Mouse (Mus musculus): ENCODE results near the gene Thsd4.
"Not testable (repeated sequence)": the region's sequence is repeated elsewhere in the genome, so short reads cannot be mapped to it uniquely, and the experiment has no call there.

Gene Thsd4

GRCm38 (mm10) chr9:60198530-60199200 is 323.2 kb downstream of the Thsd4 start:
- no peak for DNase-seq

DNA sequence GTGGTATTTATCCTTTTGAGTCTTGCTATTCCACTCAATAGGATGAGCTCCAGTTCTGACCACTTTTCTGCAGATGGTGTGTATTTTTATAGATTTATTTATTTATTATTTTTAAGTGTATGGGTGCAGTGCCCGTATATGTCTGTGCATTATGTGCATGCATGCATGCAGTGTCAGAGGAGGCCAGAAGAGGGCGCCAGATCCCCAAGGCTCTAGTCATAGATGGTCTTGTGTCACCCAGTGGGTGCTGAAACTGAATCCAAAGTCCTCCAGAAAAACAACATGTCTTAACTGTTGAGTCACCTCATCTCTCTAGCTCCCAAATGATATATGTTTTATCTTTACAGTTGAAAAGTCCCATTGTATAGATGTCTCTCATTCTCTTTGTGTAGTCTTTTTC is 326.3 kb downstream of the Thsd4 start:
- no peak for DNase-seq

- DNase-seq, result no peak
Observed at GRCm38 (mm10) chr9:60194905-60195304, 326.9 kb downstream of the Thsd4 start.

GRCm38 (mm10) chr9:60192321-60192720 is 329.5 kb downstream of the Thsd4 start:
- no peak for DNase-seq

- no peak for DNase-seq
Observed at GRCm38 (mm10) chr9:60187437-60187836, 334.4 kb downstream of the Thsd4 start.

GRCm38 (mm10) chr9:60186948-60187347 is 334.9 kb downstream of the Thsd4 start:
- DNase-seq, result no peak

GRCm38 (mm10) chr9:60184083-60184482 is 337.8 kb downstream of the Thsd4 start:
- no peak for DNase-seq

DNA sequence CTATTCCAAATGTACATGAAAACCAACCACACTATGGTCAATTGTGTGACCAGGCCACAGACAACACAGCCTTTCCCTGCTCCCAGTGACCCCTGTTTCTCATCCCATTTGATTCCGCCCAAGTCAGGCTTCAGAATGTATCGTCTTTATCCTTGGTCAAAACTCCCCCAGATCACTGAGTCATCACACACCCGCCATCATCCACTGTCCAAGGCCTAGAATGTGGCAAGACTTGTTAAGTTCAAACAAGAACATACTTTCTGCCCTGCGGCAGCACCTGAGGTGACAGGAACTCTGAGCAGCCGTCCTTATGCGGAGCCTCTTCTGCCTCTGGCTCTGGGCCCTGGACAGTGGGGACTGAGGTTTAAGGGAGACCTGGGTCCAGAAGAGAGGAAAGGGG is 339.5 kb downstream of the Thsd4 start:
- DNase-seq, result no peak

GRCm38 (mm10) chr9:60180936-60181335 is 340.9 kb downstream of the Thsd4 start:
- no peak for DNase-seq

DNA sequence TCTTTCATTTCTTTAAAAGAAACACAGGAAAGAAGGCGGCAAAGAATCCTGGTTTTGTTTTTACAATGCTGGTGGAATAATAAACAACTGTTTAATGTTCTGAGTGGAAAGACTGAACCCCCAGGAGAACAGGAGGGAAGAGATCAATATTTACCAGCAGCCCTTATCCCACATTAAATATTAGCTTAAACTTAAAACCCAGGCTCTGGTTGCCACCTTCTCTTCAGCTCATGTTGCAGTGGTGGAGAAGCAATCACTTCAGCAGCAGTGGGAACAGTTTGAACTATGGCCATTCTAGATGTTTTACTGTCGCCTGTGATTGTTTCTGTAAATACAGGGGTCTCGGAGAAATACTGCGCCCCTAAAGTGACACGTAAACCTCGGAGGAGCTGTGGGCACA is 341.7 kb downstream of the Thsd4 start:
- DNase-seq, result no peak

DNA sequence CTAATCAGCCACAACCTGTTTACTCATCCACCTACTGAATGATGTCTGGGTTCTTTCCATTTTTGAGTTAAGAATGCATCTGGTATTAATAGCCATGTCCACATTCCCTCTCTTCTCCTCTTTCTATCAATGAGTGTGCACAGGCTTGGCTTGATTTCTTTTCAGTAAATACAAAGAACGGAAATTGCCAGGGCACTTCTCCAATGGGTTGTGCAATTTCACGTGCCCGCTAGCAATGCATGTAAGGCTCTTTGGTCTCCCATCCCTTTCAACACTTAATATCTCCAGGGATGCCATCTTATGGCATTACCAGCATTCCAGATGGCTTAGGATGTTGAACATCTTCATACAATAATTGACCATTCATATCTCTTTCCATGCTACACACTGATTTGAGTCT is 345.5 kb downstream of the Thsd4 start:
- DNase-seq, result no peak

GRCm38 (mm10) chr9:60172459-60173060 is 349.3 kb downstream of the Thsd4 start:
- DNase-seq, result not testable (repeated sequence)

DNA sequence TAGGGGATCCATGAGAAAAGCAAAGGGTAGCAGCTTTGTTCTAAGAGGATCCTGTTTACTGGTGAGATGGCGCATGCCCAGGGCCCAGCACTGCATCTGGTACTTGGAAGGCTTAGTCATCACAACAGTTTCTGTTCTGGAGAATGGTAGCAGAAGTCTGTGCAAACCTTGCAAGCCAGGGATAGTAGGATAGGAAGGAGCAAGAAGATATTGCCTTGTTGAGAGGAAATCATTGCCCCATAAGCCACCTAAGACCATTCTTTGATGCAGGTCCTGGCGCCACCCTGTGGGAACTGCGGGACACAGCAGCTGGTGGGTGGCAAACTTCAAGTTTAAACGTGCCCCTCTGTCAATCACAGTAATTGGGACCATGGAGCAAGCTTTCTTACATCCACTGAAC is 354.9 kb downstream of the Thsd4 start:
- no peak for DNase-seq

DNA sequence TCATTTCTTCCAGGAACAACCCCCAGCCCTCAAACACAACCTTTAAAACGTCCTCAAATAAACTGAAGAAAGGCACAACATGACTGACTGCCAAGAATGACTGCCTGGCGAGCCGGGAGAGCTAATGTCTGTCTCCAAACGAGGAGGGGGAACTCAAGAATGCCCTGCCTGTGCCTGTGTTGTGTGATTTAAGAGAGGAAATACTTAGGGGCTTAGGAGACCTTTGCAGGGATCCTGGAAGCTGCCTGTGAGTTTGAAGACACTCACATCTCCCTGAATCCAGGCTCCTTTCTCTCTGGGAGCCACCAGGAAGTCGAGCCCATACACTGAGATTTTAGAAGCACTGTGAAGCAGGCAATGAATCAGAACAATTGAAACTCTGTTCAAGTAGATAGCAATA is 361.0 kb downstream of the Thsd4 start:
- DNase-seq, result no peak

- DNase-seq, result no peak
Observed at GRCm38 (mm10) chr9:60160194-60160593, 361.7 kb downstream of the Thsd4 start.

- DNase-seq, result no peak
Observed at GRCm38 (mm10) chr9:60152990-60153389, 368.9 kb downstream of the Thsd4 start.

GRCm38 (mm10) chr9:60151897-60152627 is 369.8 kb downstream of the Thsd4 start:
- no peak for DNase-seq

GRCm38 (mm10) chr9:60150511-60150910 is 371.3 kb downstream of the Thsd4 start:
- DNase-seq, result no peak

DNA sequence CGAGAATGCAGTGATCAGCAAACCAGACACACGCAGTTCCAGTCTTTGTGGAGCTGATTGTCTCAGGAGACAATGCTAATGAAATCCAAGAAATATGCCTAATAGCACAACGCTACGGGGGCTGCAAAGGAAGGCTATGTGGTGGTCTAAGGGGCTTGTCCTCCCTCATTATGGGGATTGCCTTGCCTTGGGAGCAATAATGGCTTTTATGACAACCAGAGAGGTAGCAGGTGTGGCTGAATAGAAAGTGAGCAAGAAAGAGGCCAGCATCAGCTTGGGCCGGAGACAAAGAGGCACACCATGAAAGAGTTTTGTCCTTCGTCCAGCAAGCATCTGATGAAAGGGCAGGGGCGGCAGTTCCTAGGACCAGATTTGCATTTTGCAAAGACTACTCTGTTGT is 372.9 kb downstream of the Thsd4 start:
- no peak for DNase-seq

GRCm38 (mm10) chr9:60147401-60147800 is 374.4 kb downstream of the Thsd4 start:
- no peak for DNase-seq

DNA sequence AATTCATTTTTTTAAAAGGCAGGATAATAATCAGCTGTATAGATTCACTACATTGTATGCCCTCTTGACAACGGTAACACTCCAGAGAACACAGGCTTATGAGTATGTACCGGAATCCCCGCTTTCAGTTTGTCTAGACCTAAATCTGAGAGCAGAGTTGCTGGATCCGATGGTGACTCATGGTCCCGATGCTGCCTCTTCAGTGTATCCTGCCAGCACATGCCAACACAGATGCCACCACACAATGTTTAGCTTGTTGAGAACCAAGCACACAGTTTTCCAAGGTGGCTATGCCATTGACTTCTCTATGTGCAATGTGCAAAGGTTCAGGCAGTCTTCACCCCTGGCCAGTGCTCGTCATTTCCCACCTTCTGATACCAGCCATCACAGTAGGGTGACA is 378.0 kb downstream of the Thsd4 start:
- no peak for DNase-seq

- DNase-seq, result no peak
Observed at GRCm38 (mm10) chr9:60141081-60141514, 380.7 kb downstream of the Thsd4 start.

GRCm38 (mm10) chr9:60140411-60140810 is 381.4 kb downstream of the Thsd4 start:
- DNase-seq, result no peak

DNA sequence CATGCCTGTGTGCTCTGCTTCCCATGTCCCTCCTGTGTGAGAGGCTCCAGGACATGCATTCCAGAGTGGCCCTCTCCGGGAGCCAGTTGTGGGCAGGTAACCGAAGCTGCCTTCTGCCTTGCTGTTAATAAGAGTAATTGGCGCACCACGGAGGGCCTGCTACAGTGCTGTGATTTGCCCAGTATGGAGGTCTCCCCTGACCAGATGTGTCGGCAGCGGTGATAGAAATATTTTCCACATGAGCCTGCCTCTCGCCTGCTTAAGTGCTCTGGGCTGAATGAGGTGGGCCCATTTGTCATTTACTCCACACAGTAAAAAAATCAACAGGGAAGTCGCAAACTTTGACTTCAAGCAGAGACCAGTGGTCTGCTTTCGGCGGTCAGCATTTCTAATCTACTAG is 382.4 kb downstream of the Thsd4 start:
- DNase-seq, result no peak
